Mouse (Mus musculus): ENCODE data around the gene Psmb11.
"Not testable (repeated sequence)": the region's sequence is repeated elsewhere in the genome, so short reads cannot be mapped to it uniquely, and the experiment has no call there.

Gene Psmb11

GRCm38 (mm10) chr14:54603038-54603654, 18.1 kb upstream of the Psmb11 start:
- DNase-seq (ENCODE audit: low spot score in 2 of 2): peak; percentile 98

GRCm38 (mm10) chr14:54603686-54604085, 17.5 kb upstream of the Psmb11 start:
- DNase-seq (ENCODE audit: low spot score in 2 of 2): no peak

DNA sequence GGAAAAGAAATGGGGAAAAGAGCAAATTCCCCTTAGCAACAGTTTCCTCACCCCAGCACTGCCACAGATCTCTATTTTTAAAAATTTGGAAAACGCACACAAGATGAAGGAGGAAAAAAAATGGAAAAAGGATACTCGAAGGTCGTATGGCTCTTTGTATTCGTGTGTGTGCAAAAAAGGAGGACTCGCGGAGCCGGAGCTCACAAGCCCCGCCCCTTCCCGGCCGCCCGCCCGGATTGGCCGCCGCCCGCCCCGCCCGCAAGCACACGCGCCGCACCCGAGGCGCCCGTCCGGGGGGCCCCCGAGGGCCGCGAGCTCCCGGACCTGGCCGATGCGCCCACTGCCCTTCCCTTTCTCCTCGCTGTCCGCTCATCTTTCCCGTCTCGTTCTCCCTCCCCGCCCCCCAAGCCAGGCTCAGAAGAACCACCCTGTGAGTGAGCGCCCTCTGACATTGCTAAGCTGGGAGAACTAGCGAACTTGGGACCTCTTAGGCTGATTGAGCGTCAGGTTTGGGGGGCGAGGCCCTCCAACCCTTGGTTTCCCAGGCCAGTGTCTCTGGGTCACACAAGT, 15.4 kb upstream of the Psmb11 start, which contains the start of gene 4931414P19Rik:
Gene 4931414P19Rik, minus strand, starts transcription at position 242 of the 570 bp plus-strand sequence.
- DNase-seq (ENCODE audit: low spot score in 2 of 2): peak; percentile 85 to 86

DNA sequence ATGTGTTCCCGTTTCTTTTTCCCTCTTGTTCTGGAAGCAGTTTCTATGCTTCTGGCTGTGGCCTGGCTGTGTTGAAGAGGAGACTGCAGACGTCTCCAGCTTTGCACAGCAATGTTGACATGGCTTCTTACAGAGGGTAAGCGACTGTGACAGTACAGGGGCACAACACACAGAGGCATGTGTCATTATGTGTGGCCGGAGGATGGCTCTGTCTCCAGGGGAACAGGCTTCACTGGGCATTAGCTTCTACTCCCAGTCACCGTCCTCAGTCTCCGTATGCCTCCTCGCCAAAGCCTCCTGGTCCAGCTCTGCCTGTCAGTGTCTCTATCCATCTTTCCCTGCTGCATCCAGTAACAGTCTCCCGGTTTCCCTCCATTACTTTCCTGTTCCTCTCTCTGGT, 14.0 kb upstream of the Psmb11 start:
- DNase-seq (ENCODE audit: low spot score in 2 of 2): no peak

GRCm38 (mm10) chr14:54609245-54609644, 12.0 kb upstream of the Psmb11 start:
- no peak for DNase-seq (ENCODE audit: low spot score in 2 of 2)

- DNase-seq (ENCODE audit: low spot score in 2 of 2): no peak
These were observed 11.3 kb upstream of the Psmb11 start for GRCm38 (mm10) chr14:54609962-54610361.

- DNase-seq (ENCODE audit: low spot score in 2 of 2): no peak
These were observed 10.6 kb upstream of the Psmb11 start for GRCm38 (mm10) chr14:54610648-54611047.

GRCm38 (mm10) chr14:54614130-54614529, 7.1 kb upstream of the Psmb11 start:
- DNase-seq (ENCODE audit: low spot score in 2 of 2): not testable (repeated sequence)

GRCm38 (mm10) chr14:54616226-54616825, 4.9 kb upstream of the Psmb11 start:
- DNase-seq (ENCODE audit: low spot score in 2 of 2): no peak

DNA sequence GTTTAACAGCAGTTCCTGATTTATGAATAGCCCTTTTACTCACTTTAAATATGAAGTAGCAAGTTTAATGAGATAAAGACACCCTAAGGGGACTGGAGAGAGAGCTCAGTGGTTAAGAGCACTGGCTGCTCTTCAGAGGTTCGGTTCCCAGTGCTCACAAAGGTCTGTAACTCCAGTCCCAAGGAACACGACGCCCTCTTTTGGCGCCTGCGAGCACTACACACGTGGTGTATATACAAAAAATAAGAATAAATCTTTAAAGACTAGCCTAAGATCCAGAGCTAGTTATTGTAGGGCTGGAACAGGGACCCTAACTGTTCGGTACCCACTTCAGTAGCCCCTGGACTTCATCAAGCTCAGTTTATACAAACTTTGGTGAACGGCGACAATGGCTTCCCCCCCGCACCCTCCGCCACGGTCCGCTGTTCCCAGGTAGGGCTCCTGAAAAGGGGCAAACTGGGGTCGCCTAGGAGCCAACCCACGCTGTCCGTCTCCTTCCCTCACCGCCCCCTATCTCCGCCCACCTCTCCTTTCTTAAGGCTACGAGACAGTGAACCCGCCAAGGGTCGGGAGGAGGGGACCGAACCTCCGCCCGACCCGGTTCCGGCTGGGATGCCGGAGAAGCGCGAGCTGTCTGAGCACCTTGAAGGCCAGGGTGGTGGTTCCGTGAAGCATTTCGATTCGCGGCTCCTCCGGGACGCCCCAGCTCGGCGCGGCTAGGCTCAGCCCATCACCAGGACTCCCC, 3.9 kb upstream of the Psmb11 start:
- no peak for DNase-seq (ENCODE audit: low spot score in 2 of 2)

GRCm38 (mm10) chr14:54617897-54618365, 3.3 kb upstream of the Psmb11 start, which contains the start of gene Psmb5:
TSS of gene Psmb5 (minus strand) at chr14:54618022.
- peak; percentile 94 for DNase-seq (ENCODE audit: low spot score in 2 of 2)

DNA sequence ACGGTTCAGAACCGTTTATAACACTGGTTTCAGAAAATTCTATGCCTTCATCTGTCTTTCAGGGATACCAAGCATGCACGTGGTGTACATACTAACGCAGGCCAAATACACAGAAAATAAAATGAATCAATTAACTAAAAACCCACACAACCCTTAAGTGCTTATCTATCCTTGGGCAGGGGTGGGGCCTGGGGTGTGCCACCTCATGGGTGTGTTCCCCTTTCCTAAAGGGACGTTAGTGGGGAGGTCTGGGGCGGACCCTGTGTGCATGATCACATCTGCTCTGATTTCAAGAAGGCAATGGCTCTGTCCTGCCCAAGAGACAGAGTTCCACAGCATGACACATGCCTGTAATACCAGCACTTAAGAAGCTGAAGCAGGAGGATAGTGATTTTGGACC, 2.1 kb downstream of the Psmb11 start:
- DNase-seq (ENCODE audit: low spot score in 2 of 2): no peak

GRCm38 (mm10) chr14:54624976-54625375, 3.7 kb downstream of the Psmb11 start:
- no peak for DNase-seq (ENCODE audit: low spot score in 2 of 2)

DNA sequence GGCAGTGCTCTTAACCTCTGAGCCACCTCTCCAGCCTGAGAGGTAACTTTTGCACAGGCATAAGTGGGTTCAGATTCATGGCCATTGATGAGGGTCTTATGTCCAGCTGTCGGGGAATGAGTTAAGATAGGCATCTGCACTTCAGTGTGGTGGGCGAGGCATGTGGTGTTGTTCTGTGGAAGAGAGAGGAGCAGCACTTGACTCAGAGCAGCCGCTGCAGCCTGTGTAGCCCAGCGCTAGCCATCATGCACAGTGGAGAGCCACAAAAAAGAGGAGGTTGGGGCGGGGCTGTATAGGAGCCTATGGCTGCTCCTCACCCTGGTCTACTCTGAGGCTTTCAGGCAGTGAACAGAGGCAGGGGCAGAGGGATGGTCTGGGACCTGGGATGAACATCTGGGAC, 6.9 kb downstream of the Psmb11 start:
- no peak for DNase-seq (ENCODE audit: low spot score in 2 of 2)

DNA sequence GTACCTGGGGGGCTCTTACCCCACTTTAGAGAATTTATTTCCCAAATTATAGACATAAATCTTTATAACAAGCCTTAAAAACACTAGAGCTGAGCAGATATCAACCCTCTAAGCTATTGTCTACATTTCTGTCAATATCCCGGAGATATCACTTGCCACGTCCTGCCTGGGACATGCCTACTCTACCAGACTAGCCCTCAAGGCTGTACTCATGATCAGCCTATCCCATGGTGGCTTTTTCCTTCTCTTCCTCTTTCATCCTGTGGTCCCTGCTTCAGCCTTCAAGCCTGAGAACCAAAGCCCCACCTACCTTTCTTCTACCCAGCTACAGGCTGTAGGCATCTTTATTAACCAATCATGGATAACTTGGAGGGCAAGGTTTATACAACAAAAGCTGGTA, 8.6 kb downstream of the Psmb11 start:
- DNase-seq (ENCODE audit: low spot score in 2 of 2): no peak

GRCm38 (mm10) chr14:54630583-54631239, 9.5 kb downstream of the Psmb11 start:
- no peak for DNase-seq (ENCODE audit: low spot score in 2 of 2)

- no peak for DNase-seq (ENCODE audit: low spot score in 2 of 2)
These were observed 10.0 kb downstream of the Psmb11 start for GRCm38 (mm10) chr14:54631240-54631599.

DNA sequence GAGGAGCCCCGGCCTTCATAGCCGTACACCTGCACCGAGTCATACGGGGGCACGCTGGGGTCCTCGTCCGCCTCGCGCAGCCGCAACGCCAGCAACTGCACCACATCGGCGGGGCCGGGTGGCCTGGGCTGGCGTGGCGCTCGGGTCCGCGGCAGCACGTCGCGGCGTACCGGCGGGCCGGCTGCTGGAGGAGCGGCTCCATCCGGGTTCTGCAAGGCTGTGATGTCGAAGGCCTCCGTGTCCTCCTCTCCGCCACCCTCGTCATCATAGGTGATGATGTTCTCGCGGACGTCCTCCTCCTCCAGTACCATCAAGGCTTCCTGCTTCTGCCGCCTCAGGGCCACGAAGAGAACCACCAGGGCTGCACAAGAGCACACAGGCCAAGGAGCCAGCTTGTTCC, 11.0 kb downstream of the Psmb11 start:
- no peak for DNase-seq (ENCODE audit: low spot score in 2 of 2)

DNA sequence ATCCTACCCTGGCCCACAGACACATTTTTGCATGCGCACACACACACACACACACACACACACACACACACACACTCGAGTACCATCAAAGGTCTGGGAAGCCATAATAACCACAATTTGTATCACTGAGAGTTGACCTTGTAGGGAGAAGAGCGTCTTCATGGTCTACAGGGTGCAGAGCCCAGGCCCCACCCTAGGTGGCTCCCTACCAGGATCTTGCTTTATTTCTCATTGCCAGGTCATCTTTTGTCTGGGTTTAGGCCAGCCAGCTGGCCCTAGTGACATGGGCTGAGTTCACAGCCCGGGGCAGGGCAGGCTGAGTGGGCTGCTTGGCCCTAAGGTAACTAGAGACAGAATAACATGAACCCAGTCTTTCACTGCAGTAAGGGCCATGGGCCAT, 12.9 kb downstream of the Psmb11 start:
- no peak for DNase-seq (ENCODE audit: low spot score in 2 of 2)

GRCm38 (mm10) chr14:54636954-54637353, 15.7 kb downstream of the Psmb11 start:
- peak in 1 of 2 experiments; percentile 59 for DNase-seq (ENCODE audit: low spot score in 2 of 2)

- DNase-seq (ENCODE audit: low spot score in 2 of 2): peak in 1 of 2 experiments; percentile 58
These were observed 17.0 kb downstream of the Psmb11 start for GRCm38 (mm10) chr14:54638210-54638609.

GRCm38 (mm10) chr14:54640121-54640520, 18.9 kb downstream of the Psmb11 start:
- DNase-seq (ENCODE audit: low spot score in 2 of 2): no peak

Measured in right cerebral cortex, postnatal 10 days (tissue).